Mouse (Mus musculus): ENCODE results near the gene Plekhb1. TPM values are rescaled to one million over a fixed set of nuclear protein-coding genes. Genes with fewer than 3 reads are reported as not detected.

The Plekhb1 gene
- polyA plus RNA-seq, 1 experiment from 2014 or later: 8.7 TPM

- Histone ChIP-seq H3K9ac (ENCODE audit: low read length) (no peak overlapping the region), H3K4me2 (replicated peaks; ENCODE audit: low read depth) (0 out of 2 replicates have a peak overlapping the region, but pooled peaks have one; percentile 0), H3K4me3 (ENCODE audit: low read depth, low read length) (no peak overlapping the region), H3K27ac (replicated peaks) (no peak overlapping the region), H3K9me3 (ENCODE audit: control insufficient read depth, low read length) (no peaks in the 10 kb centered on the region), H3K36me3 (ENCODE audit: control insufficient read depth, insufficient read depth, low read length) (no peaks in the 10 kb centered on the region), H3K27me3 (ENCODE audit: control insufficient read depth, insufficient read depth, low read length) (no peaks in the 10 kb centered on the region), H3K4me1 (replicated peaks; ENCODE audit: control insufficient read depth, insufficient read depth) (no peaks in the 10 kb centered on the region)
- TF ChIP-seq EP300 (optimal IDR thresholded peaks at IDR 0.05) (no peak), CTCF (IDR thresholded peaks at IDR 0.05; ENCODE audit: low read depth) (peak; percentile 98)
- 2% methylated on average over 13 of the region's 13 CpGs for WGBS
- ATAC-seq (ENCODE audit: low FRiP score, low TSS enrichment) (peak; percentile 92), DNase-seq (ENCODE audit: low spot score) (peak; percentile 91)
Observed at GRCm38 (mm10) chr7:100663190-100663589, 976 bp upstream of the Plekhb1 start.

- no peak overlapping the region for H3K4me2 ChIP-seq (replicated peaks; ENCODE audit: low read depth)
- no peaks in the 10 kb centered on the region for H3K9me3 ChIP-seq (ENCODE audit: control insufficient read depth, low read length)
Observed at GRCm38 (mm10) chr7:100661264-100661663, 950 bp downstream of the Plekhb1 start.

GRCm38 (mm10) chr7:100658093-100658578 is 4.1 kb downstream of the Plekhb1 start:
- ATAC-seq (ENCODE audit: low FRiP score, low TSS enrichment): peak; percentile 66
- Histone ChIP-seq H3K4me1 (replicated peaks; ENCODE audit: control insufficient read depth, insufficient read depth) (no peaks in the 10 kb centered on the region), H3K36me3 (ENCODE audit: control insufficient read depth, insufficient read depth, low read length) (no peaks in the 10 kb centered on the region), H3K4me3 (ENCODE audit: low read depth, low read length) (0 out of 2 replicates have a peak overlapping the region, but pooled peaks have one; percentile 6), H3K9ac (ENCODE audit: low read length) (no peak overlapping the region), H3K4me2 (replicated peaks; ENCODE audit: low read depth) (peak overlapping the region; percentile 44), H3K27me3 (ENCODE audit: control insufficient read depth, insufficient read depth, low read length) (no peaks in the 10 kb centered on the region), H3K27ac (replicated peaks) (no peak overlapping the region), H3K9me3 (ENCODE audit: control insufficient read depth, low read length) (no peaks in the 10 kb centered on the region)
- TF ChIP-seq EP300 (optimal IDR thresholded peaks at IDR 0.05) (no peak), CTCF (IDR thresholded peaks at IDR 0.05; ENCODE audit: low read depth) (no peak)
- DNase-seq (ENCODE audit: low spot score): peak; percentile 83
- 21% methylated on average over 18 of the region's 18 CpGs for WGBS

More at GRCm38 (mm10) chr7:100661264-100661663, 950 bp downstream of the Plekhb1 start:
- WGBS: 87% methylated on average over 7 of the region's 7 CpGs
- H3K27me3 ChIP-seq (ENCODE audit: control insufficient read depth, insufficient read depth, low read length): no peaks in the 10 kb centered on the region
- DNase-seq (ENCODE audit: low spot score) (no peak), ATAC-seq (ENCODE audit: low FRiP score, low TSS enrichment) (no peak)
- no peaks in the 10 kb centered on the region for H3K4me1 ChIP-seq (replicated peaks; ENCODE audit: control insufficient read depth, insufficient read depth)
- TF ChIP-seq EP300 (optimal IDR thresholded peaks at IDR 0.05): no peak
- no peak for TF ChIP-seq CTCF (IDR thresholded peaks at IDR 0.05; ENCODE audit: low read depth)
- no peaks in the 10 kb centered on the region for H3K36me3 ChIP-seq (ENCODE audit: control insufficient read depth, insufficient read depth, low read length)
- H3K9ac ChIP-seq (ENCODE audit: low read length): no peak overlapping the region
- H3K27ac ChIP-seq (replicated peaks): no peak overlapping the region
- H3K4me3 ChIP-seq (ENCODE audit: low read depth, low read length): no peak overlapping the region

- Histone ChIP-seq H3K4me1 (replicated peaks; ENCODE audit: control insufficient read depth, insufficient read depth) (no peaks in the 10 kb centered on the region), H3K9me3 (ENCODE audit: control insufficient read depth, low read length) (no peaks in the 10 kb centered on the region), H3K4me3 (ENCODE audit: low read depth, low read length) (no peak overlapping the region), H3K27me3 (ENCODE audit: control insufficient read depth, insufficient read depth, low read length) (no peaks in the 10 kb centered on the region), H3K9ac (ENCODE audit: low read length) (no peak overlapping the region), H3K4me2 (replicated peaks; ENCODE audit: low read depth) (no peak overlapping the region), H3K27ac (replicated peaks) (no peak overlapping the region), H3K36me3 (ENCODE audit: control insufficient read depth, insufficient read depth, low read length) (no peaks in the 10 kb centered on the region)
- ATAC-seq (ENCODE audit: low FRiP score, low TSS enrichment) (no peak), DNase-seq (ENCODE audit: low spot score) (no peak)
- 25% methylated on average over 5 of the region's 5 CpGs for WGBS
- TF ChIP-seq CTCF (IDR thresholded peaks at IDR 0.05; ENCODE audit: low read depth) (no peak), EP300 (optimal IDR thresholded peaks at IDR 0.05) (no peak)
Observed at GRCm38 (mm10) chr7:100656739-100657138, 5.5 kb downstream of the Plekhb1 start.

- no peaks in the 10 kb centered on the region for H3K4me1 ChIP-seq (replicated peaks; ENCODE audit: control insufficient read depth, insufficient read depth)
- no peak overlapping the region for H3K4me3 ChIP-seq (ENCODE audit: low read depth, low read length)
- no peak for DNase-seq (ENCODE audit: low spot score)
- H3K36me3 ChIP-seq (ENCODE audit: control insufficient read depth, insufficient read depth, low read length): no peaks in the 10 kb centered on the region
- TF ChIP-seq CTCF (IDR thresholded peaks at IDR 0.05; ENCODE audit: low read depth) (no peak), EP300 (optimal IDR thresholded peaks at IDR 0.05) (no peak)
- ATAC-seq (ENCODE audit: low FRiP score, low TSS enrichment): no peak
- no peak overlapping the region for H3K27ac ChIP-seq (replicated peaks)
- H3K9ac ChIP-seq (ENCODE audit: low read length): no peak overlapping the region
- 82% methylated on average over 8 of the region's 8 CpGs for WGBS
- no peaks in the 10 kb centered on the region for H3K27me3 ChIP-seq (ENCODE audit: control insufficient read depth, insufficient read depth, low read length)
- H3K4me2 ChIP-seq (replicated peaks; ENCODE audit: low read depth): no peak overlapping the region
- no peaks in the 10 kb centered on the region for H3K9me3 ChIP-seq (ENCODE audit: control insufficient read depth, low read length)
Observed at GRCm38 (mm10) chr7:100654441-100654840, 7.8 kb downstream of the Plekhb1 start.

GRCm38 (mm10) chr7:100653480-100654266 is 8.5 kb downstream of the Plekhb1 start:
- Histone ChIP-seq H3K36me3 (ENCODE audit: control insufficient read depth, insufficient read depth, low read length) (no peaks in the 10 kb centered on the region), H3K9ac (ENCODE audit: low read length) (no peak overlapping the region), H3K9me3 (ENCODE audit: control insufficient read depth, low read length) (no peaks in the 10 kb centered on the region), H3K4me3 (ENCODE audit: low read depth, low read length) (no peak overlapping the region), H3K4me2 (replicated peaks; ENCODE audit: low read depth) (no peak overlapping the region), H3K4me1 (replicated peaks; ENCODE audit: control insufficient read depth, insufficient read depth) (no peaks in the 10 kb centered on the region), H3K27me3 (ENCODE audit: control insufficient read depth, insufficient read depth, low read length) (no peaks in the 10 kb centered on the region), H3K27ac (replicated peaks) (no peak overlapping the region)
- 80% methylated on average over 9 of the region's 9 CpGs for WGBS
- no peak for ATAC-seq (ENCODE audit: low FRiP score, low TSS enrichment)
- DNase-seq (ENCODE audit: low spot score): peak; percentile 11
- TF ChIP-seq CTCF (IDR thresholded peaks at IDR 0.05; ENCODE audit: low read depth) (no peak), EP300 (optimal IDR thresholded peaks at IDR 0.05) (no peak)
